Mouse (Mus musculus) kidney, adult 18-20 months (tissue): ENCODE measurements at regions not wholly inside any gene's neighbourhood (a gene's known extent, or its start where the extent isn't known, plus 50 kb on each side); places are given as distances from the start of the nearest gene placed in this dataset.
"Not testable (repeated sequence)": the region's sequence is repeated elsewhere in the genome, so short reads cannot be mapped to it uniquely, and the experiment has no call there.

ENCODE experiments used
- DNase-seq: peaks from one replicate; pipeline ENCODE4 v3.0.0; 2021

DNA sequence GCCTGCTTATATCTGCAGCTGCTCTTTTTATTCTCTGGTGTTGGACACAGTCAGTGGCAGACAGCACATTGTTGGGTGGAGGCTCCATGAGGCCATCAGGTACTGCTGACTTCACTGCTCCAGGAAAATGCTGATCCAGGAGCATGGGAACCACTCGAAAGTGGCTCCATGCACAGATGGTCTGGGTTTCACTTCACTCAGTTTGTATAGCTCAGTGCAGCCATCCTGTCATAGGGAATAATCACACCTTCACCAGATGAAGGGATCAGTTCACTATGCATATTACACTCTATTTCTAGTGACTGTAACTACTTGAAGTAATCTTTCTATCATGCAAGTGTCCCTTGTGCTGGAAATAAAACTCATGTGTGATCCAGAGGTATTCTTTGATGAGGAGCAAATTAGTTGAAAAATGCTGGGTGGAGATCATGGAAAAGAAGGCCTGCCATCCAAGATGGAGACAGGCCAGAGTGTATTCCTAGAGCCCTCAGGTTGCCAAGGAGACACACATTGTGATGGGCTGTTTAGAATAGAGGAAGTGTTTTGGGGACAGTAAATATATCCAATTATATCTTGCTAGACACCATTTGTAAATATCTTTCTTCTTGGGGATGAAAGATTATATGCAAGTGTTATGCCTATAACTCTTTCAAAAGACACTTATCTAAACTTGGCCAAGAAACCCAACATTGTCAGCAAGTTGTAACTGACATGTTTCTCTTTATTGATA is 103.7 kb upstream of the Arhgap42 start:
- no peak for DNase-seq

DNA sequence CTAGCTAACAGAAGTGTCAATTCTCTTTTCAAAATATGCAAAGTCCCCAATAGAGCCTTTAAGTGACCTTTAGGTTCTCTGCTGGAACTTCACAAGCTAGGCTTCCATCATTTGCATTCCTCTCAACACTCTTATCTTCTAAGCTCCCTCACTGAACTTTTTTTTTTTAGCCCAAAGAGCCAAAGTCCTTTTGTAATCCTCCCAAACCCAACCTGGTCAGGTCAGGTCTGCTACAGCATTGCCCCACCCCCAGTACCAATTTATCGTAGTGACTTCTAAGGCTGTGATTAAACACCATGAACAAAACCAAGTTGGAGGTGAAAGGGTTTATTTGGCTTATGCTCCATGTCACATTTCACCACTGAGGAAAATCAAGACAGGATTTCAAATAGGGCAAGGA is 79.7 kb upstream of the Arhgap42 start:
- DNase-seq, result no peak

DNA sequence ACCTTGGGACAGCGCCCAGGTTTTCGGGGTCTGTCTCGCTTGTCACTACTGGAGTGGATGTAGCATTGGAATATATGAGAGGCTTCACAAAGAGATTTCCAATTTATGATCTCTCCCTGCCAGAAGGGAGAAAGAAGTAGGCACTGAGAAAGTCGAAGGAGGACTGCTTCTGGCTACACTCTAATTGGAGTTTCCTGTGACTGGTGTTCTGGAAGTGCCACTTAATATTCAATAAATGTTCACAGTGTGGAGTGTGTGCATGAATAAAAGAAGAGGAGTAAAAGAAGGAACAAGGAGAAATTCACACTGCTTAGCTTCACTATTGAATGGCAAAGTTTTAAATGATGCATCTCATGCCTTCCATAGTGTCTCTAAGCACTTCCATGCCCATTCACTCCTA is 77.1 kb upstream of the Arhgap42 start:
- DNase-seq, result no peak

DNA sequence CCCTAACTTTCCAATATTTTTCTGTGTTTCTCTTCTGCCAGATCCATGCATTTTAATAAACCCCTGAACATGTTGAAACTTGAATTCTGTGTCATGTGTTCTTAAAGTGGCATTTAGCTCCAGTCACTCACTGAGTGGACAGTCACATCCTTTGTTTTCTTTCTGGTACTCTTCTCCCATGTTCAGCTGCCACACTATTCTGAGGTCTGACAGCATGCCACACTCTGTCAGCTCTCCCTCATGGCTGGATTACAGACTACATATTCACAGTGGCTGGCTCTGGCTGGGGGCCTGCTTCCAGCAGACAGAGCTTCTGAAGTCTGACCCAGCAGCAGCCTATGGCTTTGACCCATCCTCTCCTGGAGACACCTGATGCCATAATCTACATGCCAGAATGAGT is 73.4 kb upstream of the Arhgap42 start:
- no peak for DNase-seq

DNA sequence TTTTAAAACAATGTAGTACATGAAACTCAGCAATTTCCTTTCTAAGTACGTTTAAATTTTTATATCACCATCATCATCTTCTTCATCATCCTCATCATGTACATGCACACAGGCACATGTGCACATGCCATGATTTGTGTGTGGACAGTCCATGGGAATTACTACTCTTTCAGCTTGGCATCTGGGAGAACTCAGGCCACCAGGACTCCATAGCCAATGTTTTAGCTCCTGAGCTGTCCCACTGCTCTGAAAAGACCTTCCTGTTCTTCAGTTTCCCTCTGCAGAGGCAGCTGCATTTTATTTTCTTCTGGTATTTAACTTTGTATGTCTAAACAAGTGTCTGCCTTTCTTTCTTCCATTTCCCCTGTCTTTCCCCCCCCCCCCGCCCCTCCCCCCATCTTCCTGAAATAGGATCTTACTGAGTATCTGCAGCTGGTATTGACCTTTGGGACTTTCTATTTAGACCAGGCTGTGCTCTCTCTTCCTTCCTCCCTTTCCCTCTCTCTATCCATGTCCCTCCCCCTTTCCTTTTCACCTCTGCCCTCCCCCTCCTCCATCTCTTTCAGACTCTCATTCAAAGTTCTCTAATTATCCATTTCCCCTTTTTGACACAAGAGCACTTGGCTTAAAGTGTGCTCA is 72.8 kb upstream of the Arhgap42 start:
- no peak for DNase-seq

DNA sequence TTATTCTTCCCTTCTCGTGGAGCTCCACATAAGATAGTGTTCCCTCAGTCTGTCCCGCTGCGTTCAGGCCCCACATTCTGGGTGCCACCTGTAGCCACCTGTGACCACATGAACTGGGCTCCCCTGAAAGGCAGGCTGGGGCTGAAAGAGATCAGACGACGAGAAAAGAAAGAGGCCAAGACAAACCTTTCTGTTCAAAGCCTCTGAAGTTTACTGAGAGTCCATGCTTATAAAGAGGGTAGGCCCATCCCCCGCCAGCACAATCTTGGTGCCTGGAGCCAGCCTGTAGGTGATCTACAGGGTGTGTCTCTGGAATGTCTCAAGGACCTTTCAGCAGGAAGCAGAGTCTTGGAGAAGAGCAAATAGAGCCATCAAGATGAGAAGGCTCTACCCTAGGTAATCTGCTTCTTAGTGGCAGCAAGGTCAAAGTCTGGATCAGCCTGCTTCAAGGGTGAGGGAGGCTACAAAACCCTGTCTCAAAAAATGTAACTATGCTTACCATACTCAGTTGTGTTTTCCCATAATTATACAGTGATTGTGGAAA is 72.2 kb upstream of the Arhgap42 start:
- DNase-seq, result not testable (repeated sequence)

DNA sequence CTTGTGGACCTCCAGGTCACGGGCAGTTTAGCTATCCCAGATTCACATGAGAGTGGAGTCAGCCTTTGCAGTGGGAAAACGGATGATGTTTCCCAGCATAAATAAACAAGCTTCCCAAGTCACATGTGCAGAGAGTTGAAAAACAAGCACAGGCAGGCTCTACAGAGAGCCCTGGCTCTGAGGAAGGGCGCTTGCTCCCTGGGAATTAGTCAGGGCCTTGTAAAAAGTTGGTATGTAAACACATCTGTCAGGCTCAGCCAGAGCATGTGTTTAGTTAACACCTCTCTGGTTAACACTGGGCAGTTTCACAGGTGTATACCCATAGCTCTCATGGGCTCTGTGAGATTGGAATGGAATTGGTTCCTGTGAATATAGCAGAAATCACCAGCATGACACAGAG is 51.9 kb upstream of the Arhgap42 start:
- DNase-seq, result no peak

DNA sequence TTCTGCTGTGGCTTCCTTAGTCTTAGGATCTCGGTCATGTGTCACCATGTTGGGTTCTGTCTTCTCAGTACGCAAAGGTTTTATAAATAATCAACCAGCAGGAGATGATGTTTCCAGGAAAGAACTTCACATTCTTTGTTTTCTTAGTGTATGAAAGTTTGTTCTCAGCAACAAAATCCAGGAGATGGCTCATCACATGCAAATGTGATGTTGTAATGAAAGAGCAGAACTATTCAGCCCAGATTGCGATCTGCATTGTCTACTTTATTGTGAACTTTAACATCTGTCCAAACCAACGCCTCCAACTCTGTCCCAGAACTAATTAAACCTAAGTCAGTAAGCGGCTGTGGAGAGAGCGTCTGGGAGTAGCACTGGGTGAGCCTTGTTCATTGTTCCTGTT is 50.7 kb upstream of the Arhgap42 start:
- DNase-seq, result no peak
